Mouse (Mus musculus) midbrain, embryonic 10.5 days (tissue): ENCODE results near the gene Tmem102. TPM values are rescaled to one million over a fixed set of nuclear protein-coding genes. Genes with fewer than 3 reads are reported as not detected.

Source experiments
- DNase-seq: peaks from one replicate; pipeline ENCODE4 v3.0.0-alpha.2; 2017; ENCODE audit warnings: low spot score
- H3K27ac ChIP-seq: fragments of 300-500 bp; sonication (generic); replicated peaks from 2 replicates; pipeline ENCODE4 v1.5.1; 2016; ENCODE audit warnings: mild to moderate bottlenecking
- H3K27me3 ChIP-seq: fragments of 300-500 bp; sonication (generic); 2 replicates; pipeline ENCODE4 v1.6.1; 2016; ENCODE audit warnings: low read depth, mild to moderate bottlenecking; ENCODE audit not compliant: poor library complexity, severe bottlenecking
- H3K36me3 ChIP-seq: fragments of 300-500 bp; sonication (generic); 2 replicates; pipeline ENCODE4 v1.6.1; 2016; ENCODE audit warnings: mild to moderate bottlenecking, moderate library complexity
- H3K4me1 ChIP-seq: fragments of 300-500 bp; sonication (generic); 2 replicates; pipeline ENCODE4 v1.6.1; 2016
- H3K4me3 ChIP-seq: fragments of 300-500 bp; sonication (generic); 2 replicates; pipeline ENCODE4 v1.5.1; 2016; ENCODE audit warnings: mild to moderate bottlenecking, moderate library complexity
- H3K9me3 ChIP-seq: fragments of 300-500 bp; sonication (generic); replicated peaks from 2 replicates; pipeline ENCODE4 v1.6.1; 2016; ENCODE audit warnings: mild to moderate bottlenecking
- WGBS: fragments of 180-500 bp; shearing (Covaris S2); methylation state at CpG from one replicate; pipeline ENCODE4 v1.1.7; 2016; 5-methylcytosine and 5-hydroxymethylcytosine counted together
- polyA plus RNA-seq: library from polyadenylated mRNA; unstranded; fragments of >200 nt; fragmentation: Nextera tagmentation; extraction: Ambion mirVana; gene quantifications from 2 replicates; pipeline ENCODE4 v1.2.1, GENCODE M21; 2016

The Tmem102 gene
- polyA plus RNA-seq, 1 experiment from 2014 or later = 0.90 TPM

DNA sequence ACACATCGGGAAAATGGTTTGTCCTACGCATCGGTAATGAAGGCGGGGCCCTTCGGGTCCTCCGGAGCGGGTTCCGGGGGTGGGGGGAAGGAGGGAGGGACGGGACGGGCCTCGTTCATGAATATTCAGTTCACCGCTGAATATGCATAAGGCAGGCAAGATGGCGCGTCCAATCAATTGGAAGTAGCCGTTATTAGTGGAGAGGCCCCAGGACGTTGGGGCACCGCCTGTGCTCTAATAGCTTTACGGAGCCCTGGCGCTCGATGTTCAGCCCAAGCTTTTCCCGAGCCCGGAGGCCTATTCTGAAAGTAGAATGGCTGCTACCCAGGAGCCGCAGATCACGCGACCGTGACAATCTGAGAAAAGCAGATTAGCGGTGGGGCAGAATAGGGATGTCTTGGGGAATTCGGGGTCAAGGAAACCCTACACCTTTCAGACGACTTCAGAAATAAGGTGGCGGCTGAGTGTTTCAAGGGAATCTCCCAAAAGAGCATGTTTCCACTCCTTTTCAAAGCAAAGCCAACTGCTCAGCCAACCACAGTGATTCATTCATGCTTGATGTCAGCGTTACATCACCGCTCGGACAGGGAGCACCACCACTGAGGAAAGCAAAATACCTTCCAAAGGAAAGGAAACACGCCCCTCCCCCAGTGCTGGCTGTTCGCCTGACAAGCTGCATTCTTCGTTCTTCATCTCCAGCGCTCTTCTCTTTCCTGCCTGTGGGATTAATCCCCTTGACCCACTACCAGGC, 46.3 kb downstream of the Tmem102 start:
- H3K27me3 ChIP-seq = no peaks in the 10 kb centered on the region
- WGBS = under 1% methylated on average over 37 of the region's 37 CpGs
- DNase-seq = peak; percentile 94
- H3K9me3 ChIP-seq = no peaks in the 10 kb centered on the region
- peaks cover 61% of the 10 kb centered on the region for H3K4me1 ChIP-seq
- peak overlapping the region; percentile 74 for H3K4me3 ChIP-seq
- H3K27ac ChIP-seq = peak overlapping the region; percentile 97
- no peaks in the 10 kb centered on the region; the same call in 1 of the 2 replicates for H3K36me3 ChIP-seq

DNA sequence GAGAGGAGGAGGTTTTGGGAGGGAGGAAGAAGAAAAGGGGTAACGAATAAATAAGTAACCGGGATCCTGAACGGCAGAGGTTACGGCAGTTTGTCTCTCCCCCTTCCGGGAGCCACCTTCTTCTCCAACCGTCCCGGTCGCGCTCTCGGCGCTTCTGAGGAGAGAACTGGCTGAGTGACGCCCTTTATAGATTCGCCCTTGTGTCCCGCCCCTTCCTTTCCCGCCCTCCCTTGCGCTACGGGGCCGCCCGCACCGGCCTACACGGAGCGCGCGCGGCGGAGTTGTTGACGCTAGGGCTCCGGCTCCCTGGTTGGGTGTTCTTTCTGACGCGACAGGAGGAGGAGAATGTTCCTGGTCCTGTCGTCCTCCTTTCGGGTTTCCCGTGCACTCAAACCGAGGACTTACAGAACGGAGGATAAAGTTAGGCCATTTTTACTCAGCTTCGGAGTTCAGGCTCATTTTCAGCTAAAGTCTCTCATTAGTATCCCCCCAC, 46.9 kb downstream of the Tmem102 start, which contains the start of gene Polr2a:
Gene Polr2a, minus strand, starts transcription at position 160 of the 493 bp plus-strand sequence.
- DNase-seq = peak; percentile 98
- H3K27me3 ChIP-seq = no peaks in the 10 kb centered on the region
- H3K36me3 ChIP-seq = no peaks in the 10 kb centered on the region; the same call in 1 of the 2 replicates
- H3K9me3 ChIP-seq = no peaks in the 10 kb centered on the region
- WGBS = under 1% methylated on average over 36 of the region's 36 CpGs
- H3K27ac ChIP-seq = peak within 1 kb of the TSS; percentile 97
- peaks cover 61% of the 10 kb centered on the region for H3K4me1 ChIP-seq
- H3K4me3 ChIP-seq = peak within 1 kb of the TSS; percentile 74

DNA sequence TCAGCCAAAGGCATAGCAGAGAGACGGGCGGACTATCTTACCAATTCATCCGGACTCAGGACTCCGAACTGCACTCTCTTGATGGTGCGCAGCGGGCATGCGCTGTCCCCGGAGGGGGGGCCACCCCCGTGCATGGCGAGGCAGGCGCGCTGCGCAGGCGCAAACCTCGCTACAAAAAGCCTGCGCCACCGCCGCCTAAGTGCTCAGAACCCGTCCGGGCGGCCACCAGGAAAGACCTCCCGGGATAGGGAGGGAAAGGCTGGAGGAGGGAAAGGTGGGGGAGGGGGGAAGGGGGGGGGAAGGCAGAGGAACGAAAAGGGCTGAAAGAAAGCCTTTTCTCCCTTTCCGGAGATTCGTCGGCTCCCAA, 47.4 kb downstream of the Tmem102 start:
- H3K36me3 ChIP-seq = no peaks in the 10 kb centered on the region; the same call in 1 of the 2 replicates
- under 1% methylated on average over 26 of the region's 26 CpGs for WGBS
- H3K4me3 ChIP-seq = peak overlapping the region; percentile 74
- peaks cover 63% of the 10 kb centered on the region for H3K4me1 ChIP-seq
- DNase-seq = peak; percentile 92
- H3K9me3 ChIP-seq = no peaks in the 10 kb centered on the region
- peak overlapping the region; percentile 97 for H3K27ac ChIP-seq
- H3K27me3 ChIP-seq = no peaks in the 10 kb centered on the region

DNA sequence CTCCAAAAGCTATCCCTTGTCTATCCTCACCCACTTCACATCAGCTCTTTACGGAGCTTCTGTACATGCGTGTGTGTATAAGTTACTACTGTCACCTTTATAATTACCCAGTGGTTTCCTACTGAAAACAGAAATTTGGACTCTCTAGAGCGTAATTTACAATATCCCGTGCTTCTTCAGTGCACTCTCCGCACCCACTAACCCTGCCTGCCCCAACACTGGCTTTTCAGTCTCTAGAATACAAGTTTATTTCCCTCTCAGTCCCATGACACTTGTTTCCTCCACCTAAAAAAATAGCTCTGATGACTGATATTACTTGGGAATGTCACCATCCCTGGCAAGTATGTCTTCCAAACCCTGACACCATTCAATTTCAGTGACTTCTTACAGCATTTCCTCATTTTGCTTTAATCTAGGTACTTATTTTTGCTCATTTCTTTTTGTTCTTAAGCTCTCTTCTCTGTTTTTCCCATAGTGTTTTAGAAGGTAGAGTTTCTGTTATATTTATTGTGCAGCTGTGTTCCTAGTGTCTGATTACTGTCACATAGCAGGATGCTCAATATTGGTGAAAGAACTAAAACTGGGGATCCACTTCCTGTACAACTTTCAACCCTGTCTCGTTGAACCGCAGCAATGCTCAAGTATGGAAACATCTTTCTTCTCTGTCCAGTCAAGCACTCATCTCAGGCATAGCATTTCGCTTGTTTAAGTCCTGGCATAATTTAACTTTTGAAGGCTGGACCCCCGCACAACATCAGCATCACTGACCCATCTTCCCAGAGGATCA, 47.9 kb downstream of the Tmem102 start:
- Histone ChIP-seq H3K9me3 (no peaks in the 10 kb centered on the region), H3K36me3 (no peaks in the 10 kb centered on the region; the same call in 1 of the 2 replicates), H3K4me3 (peak overlapping the region; percentile 74), H3K27me3 (no peaks in the 10 kb centered on the region), H3K27ac (peak overlapping the region; percentile 97), H3K4me1 (peaks cover 68% of the 10 kb centered on the region)
- WGBS = 49% methylated on average over 9 of the region's 9 CpGs
- no peak for DNase-seq

DNA sequence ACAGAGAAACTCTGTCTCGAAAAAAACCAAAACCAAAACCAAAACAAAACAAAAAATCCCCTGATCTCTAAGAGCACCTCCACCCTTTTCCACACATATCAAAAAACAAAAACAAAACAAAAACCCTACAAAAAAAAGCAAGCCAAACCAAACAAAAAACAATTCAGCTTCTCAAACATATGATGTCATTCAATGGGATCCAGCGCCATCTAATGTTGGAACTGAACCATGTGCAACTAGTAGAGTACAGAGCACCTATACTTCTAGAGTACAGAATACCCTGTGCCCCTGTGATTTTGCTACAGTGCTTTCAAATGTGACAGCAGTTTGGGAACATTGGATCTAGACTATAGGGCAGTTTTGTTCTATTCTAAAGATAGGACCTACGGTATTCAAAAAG, 50.7 kb downstream of the Tmem102 start:
- Histone ChIP-seq H3K4me1 (peaks cover 50% of the 10 kb centered on the region), H3K9me3 (no peaks in the 10 kb centered on the region), H3K36me3 (peaks cover 6% of the 10 kb centered on the region; the same call in 1 of the 2 replicates), H3K27ac (no peak overlapping the region), H3K4me3 (peak overlapping the region; percentile 74), H3K27me3 (no peaks in the 10 kb centered on the region)
- 70% methylated on average over 3 of the region's 3 CpGs for WGBS
- DNase-seq = no peak

DNA sequence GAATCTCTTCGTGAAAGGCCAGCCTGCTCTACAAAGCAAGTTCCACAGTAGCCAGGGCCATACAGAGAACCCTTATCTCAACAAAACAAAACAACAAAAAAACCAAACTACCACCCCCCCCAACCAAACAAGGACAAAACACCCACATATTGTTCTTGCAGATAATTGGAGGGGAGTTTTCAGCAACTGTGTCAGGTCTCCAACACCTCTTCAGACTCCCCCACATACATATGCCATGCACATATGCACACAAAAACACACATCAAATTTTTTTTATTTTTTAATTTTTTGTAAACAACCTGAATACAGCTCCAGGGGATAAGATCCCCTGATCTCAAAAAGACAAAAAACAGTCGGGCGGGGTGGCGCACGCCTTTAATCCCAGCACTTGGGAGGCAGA, 51.2 kb downstream of the Tmem102 start:
- H3K36me3 ChIP-seq = peaks cover 11% of the 10 kb centered on the region
- H3K4me3 ChIP-seq = no peak overlapping the region
- no peaks in the 10 kb centered on the region for H3K9me3 ChIP-seq
- 88% methylated on average over 5 of the region's 5 CpGs for WGBS
- no peaks in the 10 kb centered on the region for H3K27me3 ChIP-seq
- no peak for DNase-seq
- H3K27ac ChIP-seq = no peak overlapping the region
- peaks cover 45% of the 10 kb centered on the region for H3K4me1 ChIP-seq

Other genes with a start within 250 kb of the Tmem102 start
- gene Efnb3, start 245.4 kb downstream of the Tmem102 start, polyA plus RNA-seq = 48.8 and 53.9 TPM in 2 replicates
- 45.0 and 50.7 TPM in 2 replicates for gene Wrap53, start 225.4 kb downstream of the Tmem102 start, polyA plus RNA-seq
- 148 and 166 TPM in 2 replicates for gene Trp53, start 225.3 kb downstream of the Tmem102 start, polyA plus RNA-seq
- gene Atp1b2, start 199.7 kb downstream of the Tmem102 start, polyA plus RNA-seq = 6.0 and 8.6 TPM in 2 replicates
- not detected in 2 replicates for gene Shbg, start 187.7 kb downstream of the Tmem102 start, polyA plus RNA-seq
- gene Sat2, start 183.6 kb downstream of the Tmem102 start, polyA plus RNA-seq = 16.1 and 20.6 TPM in 2 replicates
- gene Fxr2, start 172.6 kb downstream of the Tmem102 start, polyA plus RNA-seq = 36.2 and 39.1 TPM in 2 replicates
- 0.16 TPM in 1 of 2 replicates, not detected in the other for gene Sox15, start 150.3 kb downstream of the Tmem102 start, polyA plus RNA-seq
- 85.1 and 86.2 TPM in 2 replicates for gene Mpdu1, start 143.0 kb downstream of the Tmem102 start, polyA plus RNA-seq
- gene Cd68, start 139.5 kb downstream of the Tmem102 start, polyA plus RNA-seq = 7.0 and 7.4 TPM in 2 replicates
- 710 and 716 TPM in 2 replicates for gene Eif4a1, start 133.2 kb downstream of the Tmem102 start, polyA plus RNA-seq
- 112 and 114 TPM in 2 replicates for gene Senp3, start 123.5 kb downstream of the Tmem102 start, polyA plus RNA-seq
- gene Tnfsf13, start 119.8 kb downstream of the Tmem102 start, polyA plus RNA-seq = 0.11 and 0.30 TPM in 2 replicates
- gene Tnfsf12, start 109.8 kb downstream of the Tmem102 start, polyA plus RNA-seq = 1.2 and 1.4 TPM in 2 replicates
- 1.0 and 1.3 TPM in 2 replicates for gene Tnfsfm13, start 109.5 kb downstream of the Tmem102 start, polyA plus RNA-seq
- gene Polr2a, start 47.0 kb downstream of the Tmem102 start, polyA plus RNA-seq = 25.6 and 32.2 TPM in 2 replicates
- 0.09 TPM in 1 of 2 replicates, not detected in the other for gene Slc35g3, start 43.7 kb downstream of the Tmem102 start, polyA plus RNA-seq
- gene Zbtb4, start 39.7 kb downstream of the Tmem102 start, polyA plus RNA-seq = 0.64 and 0.91 TPM in 2 replicates
- 1.1 TPM in 2 replicates for gene Chrnb1, start 9.7 kb downstream of the Tmem102 start, polyA plus RNA-seq
- gene Fgf11, start 3.8 kb downstream of the Tmem102 start, polyA plus RNA-seq = 1.0 and 1.4 TPM in 2 replicates
- not detected in 2 replicates for gene Gm39566, start 9.7 kb upstream of the Tmem102 start, polyA plus RNA-seq
- not detected in 2 replicates for gene Spem2, start 12.8 kb upstream of the Tmem102 start, polyA plus RNA-seq
- gene Spem1, start 16.6 kb upstream of the Tmem102 start, polyA plus RNA-seq = 0.12 and 0.19 TPM in 2 replicates
- gene Nlgn2, start 32.2 kb upstream of the Tmem102 start, polyA plus RNA-seq = 6.1 and 8.6 TPM in 2 replicates
- 345 and 346 TPM in 2 replicates for gene Tmem256, start 32.9 kb upstream of the Tmem102 start, polyA plus RNA-seq
- gene Plscr3, start 40.8 kb upstream of the Tmem102 start, polyA plus RNA-seq = 70.4 and 81.8 TPM in 2 replicates
- 0.41 and 0.44 TPM in 2 replicates for gene Tnk1, start 53.1 kb upstream of the Tmem102 start, polyA plus RNA-seq
- not detected in 2 replicates for gene Tmem95, start 72.4 kb upstream of the Tmem102 start, polyA plus RNA-seq
- gene Kctd11, start 75.8 kb upstream of the Tmem102 start, polyA plus RNA-seq = 6.4 and 7.0 TPM in 2 replicates
- 1.0 and 1.2 TPM in 2 replicates for gene Acap1, start 89.9 kb upstream of the Tmem102 start, polyA plus RNA-seq
- 14.8 and 20.5 TPM in 2 replicates for gene 2810408A11Rik, start 95.4 kb upstream of the Tmem102 start, polyA plus RNA-seq
- gene Neurl4, start 95.4 kb upstream of the Tmem102 start, polyA plus RNA-seq = 12.8 and 14.3 TPM in 2 replicates
- gene Gps2, start 108.3 kb upstream of the Tmem102 start, polyA plus RNA-seq = 98.4 and 111 TPM in 2 replicates
- gene Eif5a, start 116.3 kb upstream of the Tmem102 start, polyA plus RNA-seq = 2,258 and 2,701 TPM in 2 replicates
- gene Ybx2, start 130.2 kb upstream of the Tmem102 start, polyA plus RNA-seq = 2.4 and 2.8 TPM in 2 replicates
- 12.6 and 12.8 TPM in 2 replicates for gene Slc2a4, start 142.6 kb upstream of the Tmem102 start, polyA plus RNA-seq
- 7.1 and 7.6 TPM in 2 replicates for gene Cldn7, start 159.2 kb upstream of the Tmem102 start, polyA plus RNA-seq
- gene Ctdnep1, start 175.5 kb upstream of the Tmem102 start, polyA plus RNA-seq = 20.5 and 26.3 TPM in 2 replicates
- 151 and 155 TPM in 2 replicates for gene Elp5, start 176.9 kb upstream of the Tmem102 start, polyA plus RNA-seq
- 409 and 454 TPM in 2 replicates for gene Gabarap, start 185.5 kb upstream of the Tmem102 start, polyA plus RNA-seq
- 95.1 and 96.3 TPM in 2 replicates for gene Phf23, start 190.2 kb upstream of the Tmem102 start, polyA plus RNA-seq
- gene Dvl2, start 195.0 kb upstream of the Tmem102 start, polyA plus RNA-seq = 52.1 and 54.1 TPM in 2 replicates
- 42.2 and 48.6 TPM in 2 replicates for gene Acadvl, start 209.8 kb upstream of the Tmem102 start, polyA plus RNA-seq
- gene Dlg4, start 211.3 kb upstream of the Tmem102 start, polyA plus RNA-seq = 16.6 and 23.8 TPM in 2 replicates
- 0.58 and 0.73 TPM in 2 replicates for gene Asgr1, start 248.5 kb upstream of the Tmem102 start, polyA plus RNA-seq